Mouse (Mus musculus): ENCODE measurements around the gene Fbxw5.

DNA sequence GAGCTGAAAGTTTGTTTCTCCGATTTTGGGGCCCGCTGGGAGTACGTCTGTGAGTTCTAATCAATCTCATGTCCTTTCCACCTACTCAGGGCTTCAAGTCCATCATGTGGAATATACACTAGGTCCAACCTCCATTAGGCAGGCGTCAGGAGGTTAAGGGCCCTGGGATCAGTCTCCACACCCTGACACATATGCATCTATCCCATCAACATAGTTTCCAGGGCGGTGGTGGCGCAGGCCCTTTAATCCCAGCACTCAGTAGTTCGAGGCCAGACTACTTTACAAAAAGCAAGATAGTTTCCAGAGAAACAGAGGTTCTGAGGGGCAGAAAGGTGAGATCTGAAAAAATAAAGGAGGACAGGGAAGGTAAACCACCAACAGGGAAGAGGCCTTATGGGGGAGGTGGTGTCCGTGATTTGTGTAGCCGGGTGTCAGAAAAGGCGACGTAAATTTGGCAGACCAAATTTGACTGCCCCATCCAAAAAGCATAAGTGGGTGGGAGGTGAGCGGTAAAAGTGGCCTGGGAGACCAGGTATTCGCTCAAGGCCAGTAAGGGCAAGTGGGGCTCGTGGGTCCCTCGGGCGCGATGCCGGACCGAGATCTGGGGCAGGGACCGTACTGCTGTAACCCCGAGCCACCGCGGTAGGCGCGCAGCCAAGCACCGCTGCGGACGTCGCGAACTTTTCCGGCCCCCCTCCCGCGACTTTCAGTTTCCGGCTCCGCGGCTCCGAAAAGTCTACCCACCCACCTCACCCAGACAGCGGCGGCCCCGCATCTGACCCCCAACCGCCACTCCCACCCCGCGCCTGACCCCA lies 45.7 kb downstream of the Fbxw5 start:
- TF ChIP-seq CTCF (IDR thresholded peaks at IDR 0.05; ENCODE audit: insufficient read depth, low read depth, low read length) (no peak), POLR2A (IDR thresholded peaks at IDR 0.05; ENCODE audit: insufficient read depth, low read depth, low read length) (no peak)

Measured in olfactory bulb, adult 2 months (tissue).